Mouse (Mus musculus) spleen, adult 2 months (tissue): ENCODE measurements around the gene Emb. TPM values are rescaled to one million over a fixed set of nuclear protein-coding genes. Genes with fewer than 3 reads are reported as not detected.
A peak's percentile ranks its signal among the peaks of the same experiment; 100 is the strongest.

Experiments
- DNase-seq, 2 experiments: peaks; one replicate each; pipeline versions ENCODE4 v3.0.0 to v3.0.0-alpha.2; 2012 to 2021; ENCODE audit warnings: low spot score in 2 of 2, low read depth in 1 of 2
- H3K27ac ChIP-seq: fragments of 200-500 bp; 2 replicates; pipeline ENCODE4 v1.5.1; 2012; ENCODE audit warnings: low read length, inconsistent platforms; ENCODE audit not compliant: insufficient read depth
- H3K27me3 ChIP-seq: fragments of 200-500 bp; 2 replicates; pipeline ENCODE4 v1.6.1; 2012; ENCODE audit warnings: mild to moderate bottlenecking, moderate library complexity, low read length, inconsistent platforms; ENCODE audit not compliant: control insufficient read depth, insufficient read depth
- H3K36me3 ChIP-seq: fragments of 200-500 bp; 2 replicates; pipeline ENCODE4 v1.6.1; 2012; ENCODE audit warnings: mild to moderate bottlenecking, low read length, inconsistent platforms; ENCODE audit not compliant: control insufficient read depth, insufficient read depth
- H3K4me1 ChIP-seq: fragments of 200-500 bp; 2 replicates; pipeline ENCODE4 v1.6.1; 2011; ENCODE audit warnings: inconsistent platforms; ENCODE audit not compliant: control insufficient read depth, insufficient read depth, insufficient read length
- H3K4me3 ChIP-seq: fragments of 200-500 bp; 2 replicates; pipeline ENCODE4 v1.5.1; 2011; ENCODE audit warnings: mild to moderate bottlenecking, inconsistent platforms; ENCODE audit not compliant: insufficient read depth, insufficient read length; ENCODE audit errors: extremely low read depth
- CTCF ChIP-seq: fragments of 200-500 bp; IDR thresholded peaks from 2 replicates; pipeline ENCODE4 v1.5.1; 2011; ENCODE audit warnings: mild to moderate bottlenecking, inconsistent platforms; ENCODE audit not compliant: insufficient read depth, insufficient read length, insufficient replicate concordance; ENCODE audit errors: extremely low read depth
- POLR2A ChIP-seq: fragments of 200-500 bp; IDR thresholded peaks from 2 replicates; pipeline ENCODE4 v1.6.1; 2011; ENCODE audit warnings: low read depth, low read length, inconsistent platforms
- WGBS: fragments of 180-500 bp; shearing (Covaris S2); methylation state at CpG from one replicate; pipeline ENCODE4 v1.1.7; 2018; 5-methylcytosine and 5-hydroxymethylcytosine counted together
- polyA plus RNA-seq: library from polyadenylated mRNA; depleted of rRNA; stranded (reverse); fragments of >200 nt; gene quantifications from 2 replicates; pipeline ENCODE4 v1.2.3, GENCODE M21; 2012

Emb gene
- polyA plus RNA-seq, 1 experiment: 19.2 TPM

- no peak overlapping the region; the same call in 1 of the 2 replicates for H3K27ac ChIP-seq
- peaks cover 20% of the 10 kb centered on the region; the same call in 1 of the 2 replicates for H3K4me1 ChIP-seq
- H3K4me3 ChIP-seq: no peak overlapping the region
- no peak for TF ChIP-seq CTCF
- no peak for TF ChIP-seq POLR2A
- no peak for DNase-seq
- no peaks in the 10 kb centered on the region for H3K36me3 ChIP-seq
- WGBS: 39% methylated on average over 11 of the region's 11 CpGs
- H3K27me3 ChIP-seq: no peaks in the 10 kb centered on the region
Measured at GRCm38 (mm10) chr13:117235530-117236212, 27.3 kb downstream of the Emb start.

DNA sequence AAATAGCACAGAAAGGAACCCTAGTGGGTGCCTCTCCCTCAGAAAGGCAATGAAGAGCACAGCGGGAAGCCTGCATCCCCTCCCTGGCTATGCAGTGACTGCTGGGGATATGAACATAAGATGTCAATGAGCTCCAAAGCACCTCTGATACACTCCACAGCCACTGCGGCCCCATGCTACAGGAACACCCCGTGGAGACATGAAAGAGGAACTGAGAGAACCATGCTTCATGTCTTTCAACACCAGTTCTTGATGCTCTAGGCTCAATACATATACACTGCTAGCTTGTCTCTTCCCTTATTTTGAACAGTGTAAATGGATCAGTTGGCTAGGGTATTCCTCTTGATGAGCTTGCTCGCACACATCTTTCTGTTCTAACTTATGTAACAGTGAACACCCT lies 28.8 kb downstream of the Emb start:
- H3K36me3 ChIP-seq: no peaks in the 10 kb centered on the region
- H3K4me1 ChIP-seq: peaks cover 20% of the 10 kb centered on the region; the same call in 1 of the 2 replicates
- peak in 1 of 2 experiments; percentile 50 for DNase-seq
- no peak overlapping the region; the same call in 1 of the 2 replicates for H3K27ac ChIP-seq
- TF ChIP-seq POLR2A (no peak), CTCF (no peak)
- no peak overlapping the region for H3K4me3 ChIP-seq
- WGBS: 23% methylated on average over 4 of the region's 4 CpGs
- no peaks in the 10 kb centered on the region for H3K27me3 ChIP-seq

DNA sequence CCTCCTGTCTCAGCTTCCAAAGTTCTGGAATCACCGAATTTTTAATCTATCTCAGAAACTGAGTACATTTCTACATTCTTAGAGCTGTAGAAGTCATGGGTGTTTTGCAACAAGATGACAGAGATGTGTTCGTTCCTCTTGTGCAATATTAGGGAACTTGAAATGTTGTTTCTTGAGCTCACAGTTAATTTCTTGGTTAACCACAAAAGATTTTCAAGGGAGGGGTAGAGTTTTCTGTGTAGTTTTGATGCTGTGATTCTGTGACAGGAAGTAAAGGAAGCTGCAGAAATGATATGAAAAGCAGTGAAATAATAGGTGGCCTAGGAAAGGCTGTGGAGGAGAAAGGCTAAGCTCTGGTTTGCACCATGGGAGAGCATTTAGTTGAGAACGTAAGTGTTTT lies 33.7 kb downstream of the Emb start:
- no peak overlapping the region for H3K4me3 ChIP-seq
- DNase-seq: no peak
- peaks cover 9% of the 10 kb centered on the region; the same call in 1 of the 2 replicates for H3K4me1 ChIP-seq
- no peak for TF ChIP-seq CTCF
- no peak for TF ChIP-seq POLR2A
- no peaks in the 10 kb centered on the region for H3K36me3 ChIP-seq
- no peaks in the 10 kb centered on the region for H3K27me3 ChIP-seq
- H3K27ac ChIP-seq: peak overlapping the region; percentile 45; the same call in 1 of the 2 replicates
- WGBS: 4% methylated on average over 3 of the region's 3 CpGs

DNA sequence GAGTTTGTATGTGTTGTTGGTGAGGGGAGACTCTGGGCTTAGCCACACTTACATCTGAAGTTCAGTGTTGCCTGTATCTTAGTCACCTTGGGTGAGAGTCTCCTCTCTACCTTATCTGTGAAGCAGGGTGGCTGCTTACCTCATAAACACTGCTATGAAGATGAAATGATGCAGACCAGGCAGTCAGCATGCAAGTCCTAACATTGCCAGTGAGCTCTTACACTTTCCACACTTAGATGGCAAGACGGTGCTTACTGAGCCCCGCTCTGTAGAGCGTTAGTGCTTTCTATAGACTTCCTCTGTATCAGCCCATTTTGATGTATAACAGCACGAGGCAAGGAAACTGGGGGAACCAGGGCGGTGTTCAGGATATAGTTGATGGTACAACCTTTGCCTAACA lies 34.3 kb downstream of the Emb start:
- WGBS: 12% methylated on average over 5 of the region's 5 CpGs
- Histone ChIP-seq H3K36me3 (no peaks in the 10 kb centered on the region), H3K4me1 (peaks cover 7% of the 10 kb centered on the region; the same call in 1 of the 2 replicates), H3K4me3 (no peak overlapping the region), H3K27ac (peak overlapping the region; percentile 45; the same call in 1 of the 2 replicates), H3K27me3 (no peaks in the 10 kb centered on the region)
- TF ChIP-seq CTCF (no peak), POLR2A (no peak)
- no peak for DNase-seq

DNA sequence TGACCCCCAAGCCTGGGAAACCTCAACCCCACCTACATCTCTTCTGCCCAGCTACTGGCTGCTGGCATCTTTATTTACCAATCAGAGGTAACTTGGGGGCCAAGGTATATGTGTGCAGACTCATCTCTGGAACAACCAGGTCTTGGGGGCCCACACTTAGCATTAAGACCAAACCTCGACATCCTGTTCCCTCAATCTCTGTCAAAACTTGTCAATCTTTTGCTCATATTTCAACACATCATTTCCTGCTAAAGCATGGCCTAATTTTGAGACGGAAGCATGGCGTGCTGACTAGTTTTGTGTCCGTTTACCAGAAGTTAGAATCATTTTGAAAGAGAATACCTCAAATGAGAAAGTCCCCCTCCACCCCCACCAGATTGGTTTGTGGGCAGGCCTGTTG lies 52.4 kb downstream of the Emb start:
- TF ChIP-seq POLR2A (no peak), CTCF (no peak)
- no peak for DNase-seq
- WGBS: 44% methylated on average over 4 of the region's 4 CpGs
- no peaks in the 10 kb centered on the region for H3K36me3 ChIP-seq
- no peak overlapping the region for H3K27ac ChIP-seq
- no peak overlapping the region for H3K4me3 ChIP-seq
- H3K27me3 ChIP-seq: no peaks in the 10 kb centered on the region
- H3K4me1 ChIP-seq: no peaks in the 10 kb centered on the region; the same call in 1 of the 2 replicates

DNA sequence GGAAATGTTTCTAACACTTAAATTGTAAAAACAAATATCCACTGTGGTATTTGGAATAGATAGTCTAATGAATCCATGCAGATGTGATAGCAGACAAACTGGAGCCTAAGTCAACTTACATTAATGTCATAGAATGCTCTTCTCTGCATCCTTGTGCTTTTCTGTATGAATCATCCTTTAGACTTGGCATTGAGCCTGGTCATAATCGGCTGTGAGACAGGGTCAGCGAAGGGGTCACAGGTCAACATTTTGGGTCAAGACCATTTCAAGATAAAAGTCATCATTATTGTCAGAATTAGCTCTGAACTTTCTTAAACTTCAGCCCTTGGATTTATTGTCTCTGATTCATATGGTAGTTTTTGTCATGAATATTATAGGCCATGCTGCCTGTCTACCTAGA lies 57.8 kb downstream of the Emb start:
- 85% methylated on average over 2 of the region's 2 CpGs for WGBS
- no peak overlapping the region for H3K4me3 ChIP-seq
- no peak for DNase-seq
- H3K27me3 ChIP-seq: no peaks in the 10 kb centered on the region
- no peaks in the 10 kb centered on the region; the same call in 1 of the 2 replicates for H3K36me3 ChIP-seq
- no peaks in the 10 kb centered on the region for H3K4me1 ChIP-seq
- no peak overlapping the region for H3K27ac ChIP-seq
- TF ChIP-seq CTCF: no peak
- no peak for TF ChIP-seq POLR2A

- no peak for TF ChIP-seq CTCF
- TF ChIP-seq POLR2A: no peak
- 95% methylated on average over 14 of the region's 14 CpGs for WGBS
- H3K27ac ChIP-seq: no peak overlapping the region
Measured at GRCm38 (mm10) chr13:117267963-117268362, 59.6 kb downstream of the Emb start.

More at GRCm38 (mm10) chr13:117267963-117268362, 59.6 kb downstream of the Emb start:
- no peak for DNase-seq
- no peaks in the 10 kb centered on the region for H3K4me1 ChIP-seq
- H3K36me3 ChIP-seq: no peaks in the 10 kb centered on the region; the same call in 1 of the 2 replicates
- no peak overlapping the region for H3K4me3 ChIP-seq
- no peaks in the 10 kb centered on the region for H3K27me3 ChIP-seq
